Mouse (Mus musculus) embryo, embryonic 11.5 days (tissue): ENCODE data around the gene Ddx49.

Experiments used
- DNase-seq: peaks from one replicate; pipeline ENCODE4 v3.0.0-alpha.2; 2012; ENCODE audit warnings: low read depth, low spot score

Gene Ddx49

GRCm38 (mm10) chr8:70267674-70268073 lies 34.6 kb downstream of the Ddx49 start:
- DNase-seq = no peak

DNA sequence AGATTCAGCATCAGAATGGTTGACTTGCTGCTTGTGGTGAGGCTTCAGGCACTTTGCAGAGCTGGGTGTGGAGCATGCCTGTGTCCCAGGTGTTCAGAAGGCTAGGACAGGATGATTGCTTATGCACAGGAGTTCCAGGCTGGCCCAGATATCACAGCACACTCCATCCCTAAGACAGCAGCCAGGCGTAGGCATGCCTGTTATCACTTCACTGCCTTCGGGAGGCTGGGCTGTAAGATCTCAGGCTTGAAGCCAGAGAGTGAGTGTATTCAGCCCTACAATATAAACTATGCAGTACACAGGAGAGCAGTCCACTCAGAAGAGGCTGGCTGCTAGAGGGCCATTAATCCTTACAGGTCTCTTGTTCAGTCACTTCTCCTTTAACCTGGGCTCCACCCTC lies 43.2 kb downstream of the Ddx49 start:
- no peak for DNase-seq

GRCm38 (mm10) chr8:70258600-70258999 lies 43.7 kb downstream of the Ddx49 start:
- DNase-seq = no peak

- no peak for DNase-seq
Measured at GRCm38 (mm10) chr8:70257456-70257855, 44.8 kb downstream of the Ddx49 start.

DNA sequence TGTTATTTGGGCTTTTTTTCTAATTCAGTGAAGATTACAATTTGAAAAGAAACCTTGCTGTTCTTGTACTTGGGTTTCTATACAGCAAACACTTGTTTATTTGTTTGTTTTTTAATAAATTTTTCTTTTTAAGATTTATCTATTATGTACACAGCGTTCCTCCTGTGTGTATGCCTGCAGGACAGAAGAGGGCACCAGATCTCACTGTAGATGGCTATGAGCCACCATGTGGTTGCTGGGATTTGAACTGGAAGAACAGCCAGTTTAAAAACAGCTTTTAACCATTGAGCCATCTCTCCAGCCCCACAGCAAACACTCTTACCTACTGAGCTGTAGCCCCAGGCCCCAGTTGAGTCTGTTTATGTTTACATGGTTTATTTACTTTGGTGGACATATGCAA lies 47.7 kb downstream of the Ddx49 start:
- no peak for DNase-seq

GRCm38 (mm10) chr8:70247841-70248240 lies 54.4 kb downstream of the Ddx49 start:
- no peak for DNase-seq

DNA sequence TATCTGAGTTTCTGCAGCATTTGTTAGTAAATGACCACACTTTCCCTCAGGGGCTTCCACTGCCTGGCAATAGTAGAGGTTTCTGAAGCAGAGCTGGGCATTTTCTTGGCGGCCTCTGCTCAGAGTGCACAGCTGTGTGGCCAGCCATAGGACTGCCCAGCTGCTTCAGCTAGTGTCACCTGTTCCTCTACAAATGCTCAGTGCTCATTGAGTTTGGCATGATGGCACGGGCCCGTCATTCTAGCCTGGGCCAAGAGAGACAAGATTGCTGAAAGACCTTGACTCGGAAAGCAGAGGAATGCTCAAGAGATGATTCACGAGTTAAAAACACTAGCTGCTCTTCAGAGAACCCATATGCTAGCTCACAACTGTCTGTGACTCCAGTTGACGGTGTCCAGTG lies 55.7 kb downstream of the Ddx49 start:
- DNase-seq = no peak
